Mouse (Mus musculus): ENCODE data around the gene Fcf1. TPM values are rescaled to one million over a fixed set of nuclear protein-coding genes. Genes with fewer than 3 reads are reported as not detected.
A peak's percentile ranks its signal among the peaks of the same experiment; 100 is the strongest.

Fcf1 gene
- polyA plus RNA-seq, 1 experiment from 2014 or later = 174 TPM

GRCm38 (mm10) chr12:84995112-84995761 lies 24.5 kb downstream of the Fcf1 start:
- Histone ChIP-seq H3K4me1 (replicated peaks) (peaks cover 23% of the 10 kb centered on the region), H3K27me3 (ENCODE audit: insufficient read depth, poor library complexity, severe bottlenecking) (no peaks in the 10 kb centered on the region), H3K36me3 (peaks cover 16% of the 10 kb centered on the region), H3K9me3 (no peaks in the 10 kb centered on the region), H3K4me3 (peak overlapping the region; percentile 97), H3K27ac (peak overlapping the region; percentile 95)
- WGBS = 93% methylated on average over 9 of the region's 9 CpGs
- DNase-seq (ENCODE audit: low spot score) = peak; percentile 4

GRCm38 (mm10) chr12:84996083-84996496 lies 25.4 kb downstream of the Fcf1 start, which contains the start of gene Ylpm1:
Ylpm1 (plus strand) TSS chr12:84996321.
- peaks cover 23% of the 10 kb centered on the region for H3K36me3 ChIP-seq
- no peaks in the 10 kb centered on the region for H3K27me3 ChIP-seq (ENCODE audit: insufficient read depth, poor library complexity, severe bottlenecking)
- H3K4me1 ChIP-seq (replicated peaks) = peaks cover 23% of the 10 kb centered on the region
- peak within 1 kb of the TSS; percentile 95 for H3K27ac ChIP-seq
- peak; percentile 96 for DNase-seq (ENCODE audit: low spot score)
- H3K9me3 ChIP-seq = no peaks in the 10 kb centered on the region
- H3K4me3 ChIP-seq = peak within 1 kb of the TSS; percentile 97
- under 1% methylated on average over 45 of the region's 45 CpGs for whole genome bisulfite sequencing

- Histone ChIP-seq H3K9me3 (no peaks in the 10 kb centered on the region), H3K4me1 (replicated peaks) (peaks cover 23% of the 10 kb centered on the region), H3K36me3 (peaks cover 29% of the 10 kb centered on the region), H3K27ac (peak overlapping the region; percentile 95), H3K27me3 (ENCODE audit: insufficient read depth, poor library complexity, severe bottlenecking) (no peaks in the 10 kb centered on the region), H3K4me3 (peak overlapping the region; percentile 97)
- WGBS = 1% methylated on average over 44 of the region's 44 CpGs
- no peak for DNase-seq (ENCODE audit: low spot score)
Measured at GRCm38 (mm10) chr12:84996501-84997398, 26.1 kb downstream of the Fcf1 start.

- Histone ChIP-seq H3K4me1 (replicated peaks) (peaks cover 23% of the 10 kb centered on the region), H3K36me3 (peaks cover 52% of the 10 kb centered on the region), H3K27me3 (ENCODE audit: insufficient read depth, poor library complexity, severe bottlenecking) (no peaks in the 10 kb centered on the region), H3K4me3 (peak overlapping the region; percentile 97), H3K9me3 (no peaks in the 10 kb centered on the region; the same call in 1 of the 2 replicates), H3K27ac (no peak overlapping the region)
- DNase-seq (ENCODE audit: low spot score) = no peak
Measured at GRCm38 (mm10) chr12:84999053-84999452, 28.4 kb downstream of the Fcf1 start.

- DNase-seq (ENCODE audit: low spot score) = no peak
Measured at GRCm38 (mm10) chr12:85006206-85006605, 35.5 kb downstream of the Fcf1 start.

GRCm38 (mm10) chr12:85007021-85007420 lies 36.3 kb downstream of the Fcf1 start:
- no peaks in the 10 kb centered on the region for H3K27me3 ChIP-seq (ENCODE audit: insufficient read depth, poor library complexity, severe bottlenecking)
- H3K27ac ChIP-seq = no peak overlapping the region
- no peak overlapping the region for H3K4me3 ChIP-seq
- DNase-seq (ENCODE audit: low spot score) = no peak
- peaks cover 76% of the 10 kb centered on the region for H3K36me3 ChIP-seq
- H3K4me1 ChIP-seq (replicated peaks) = no peaks in the 10 kb centered on the region
- H3K9me3 ChIP-seq = no peaks in the 10 kb centered on the region; the same call in 1 of the 2 replicates

More at GRCm38 (mm10) chr12:85006206-85006605, 35.5 kb downstream of the Fcf1 start:
- no peaks in the 10 kb centered on the region; the same call in 1 of the 2 replicates for H3K9me3 ChIP-seq
- peaks cover 77% of the 10 kb centered on the region for H3K36me3 ChIP-seq
- H3K27me3 ChIP-seq (ENCODE audit: insufficient read depth, poor library complexity, severe bottlenecking) = no peaks in the 10 kb centered on the region
- H3K4me3 ChIP-seq = no peak overlapping the region
- H3K27ac ChIP-seq = no peak overlapping the region
- no peaks in the 10 kb centered on the region for H3K4me1 ChIP-seq (replicated peaks)
- 87% methylated on average over 1 of the region's 1 CpGs for WGBS

GRCm38 (mm10) chr12:85009776-85010175 lies 39.1 kb downstream of the Fcf1 start:
- Histone ChIP-seq H3K27ac (no peak overlapping the region), H3K4me1 (replicated peaks) (no peaks in the 10 kb centered on the region), H3K9me3 (no peaks in the 10 kb centered on the region), H3K4me3 (no peak overlapping the region), H3K36me3 (peaks cover 76% of the 10 kb centered on the region), H3K27me3 (ENCODE audit: insufficient read depth, poor library complexity, severe bottlenecking) (no peaks in the 10 kb centered on the region)
- no peak for DNase-seq (ENCODE audit: low spot score)
- 83% methylated on average over 1 of the region's 1 CpGs for WGBS

GRCm38 (mm10) chr12:85010541-85010940 lies 39.8 kb downstream of the Fcf1 start:
- H3K27me3 ChIP-seq (ENCODE audit: insufficient read depth, poor library complexity, severe bottlenecking) = no peaks in the 10 kb centered on the region
- WGBS = 92% methylated on average over 2 of the region's 2 CpGs
- no peaks in the 10 kb centered on the region for H3K9me3 ChIP-seq
- H3K27ac ChIP-seq = no peak overlapping the region
- H3K4me1 ChIP-seq (replicated peaks) = no peaks in the 10 kb centered on the region
- no peak overlapping the region for H3K4me3 ChIP-seq
- peaks cover 76% of the 10 kb centered on the region for H3K36me3 ChIP-seq
- no peak for DNase-seq (ENCODE audit: low spot score)

GRCm38 (mm10) chr12:85012185-85012584 lies 41.5 kb downstream of the Fcf1 start:
- no peaks in the 10 kb centered on the region for H3K4me1 ChIP-seq (replicated peaks)
- no peak for DNase-seq (ENCODE audit: low spot score)
- no peak overlapping the region for H3K27ac ChIP-seq
- 95% methylated on average over 2 of the region's 2 CpGs for WGBS
- peaks cover 80% of the 10 kb centered on the region for H3K36me3 ChIP-seq
- no peaks in the 10 kb centered on the region for H3K27me3 ChIP-seq (ENCODE audit: insufficient read depth, poor library complexity, severe bottlenecking)
- no peak overlapping the region for H3K4me3 ChIP-seq
- H3K9me3 ChIP-seq = no peaks in the 10 kb centered on the region

GRCm38 (mm10) chr12:85022071-85022470 lies 51.4 kb downstream of the Fcf1 start:
- H3K36me3 ChIP-seq = peaks cover 51% of the 10 kb centered on the region
- no peak for DNase-seq (ENCODE audit: low spot score)

GRCm38 (mm10) chr12:85032710-85033109 lies 62.0 kb downstream of the Fcf1 start:
- peaks cover 12% of the 10 kb centered on the region for H3K9me3 ChIP-seq
- peaks cover 93% of the 10 kb centered on the region for H3K36me3 ChIP-seq
- peak; percentile 9 for DNase-seq (ENCODE audit: low spot score)
- H3K4me3 ChIP-seq = no peak overlapping the region
- H3K4me1 ChIP-seq (replicated peaks) = no peaks in the 10 kb centered on the region
- 97% methylated on average over 2 of the region's 2 CpGs for WGBS
- H3K27ac ChIP-seq = no peak overlapping the region
- no peaks in the 10 kb centered on the region for H3K27me3 ChIP-seq (ENCODE audit: insufficient read depth, poor library complexity, severe bottlenecking)

More at GRCm38 (mm10) chr12:85022071-85022470, 51.4 kb downstream of the Fcf1 start:
- H3K27ac ChIP-seq = no peak overlapping the region
- no peaks in the 10 kb centered on the region for H3K4me1 ChIP-seq (replicated peaks)
- no peak overlapping the region for H3K4me3 ChIP-seq
- no peaks in the 10 kb centered on the region for H3K27me3 ChIP-seq (ENCODE audit: insufficient read depth, poor library complexity, severe bottlenecking)
- no peaks in the 10 kb centered on the region for H3K9me3 ChIP-seq
- 98% methylated on average over 1 of the region's 1 CpGs for WGBS
